Mouse (Mus musculus): ENCODE measurements around the gene Edar.

The Edar gene

GRCm38 (mm10) chr10:58601431-58601901, 74.0 kb downstream of the Edar start:
- no peak for DNase-seq (ENCODE audit: low spot score)

- DNase-seq (ENCODE audit: low spot score): no peak
Measured at GRCm38 (mm10) chr10:58600983-58601382, 74.5 kb downstream of the Edar start.

- DNase-seq (ENCODE audit: low spot score): no peak
Measured at GRCm38 (mm10) chr10:58600151-58600550, 75.3 kb downstream of the Edar start.

- DNase-seq (ENCODE audit: low spot score): no peak
Measured at GRCm38 (mm10) chr10:58595821-58596220, 79.6 kb downstream of the Edar start.

GRCm38 (mm10) chr10:58595197-58595596, 80.3 kb downstream of the Edar start:
- DNase-seq (ENCODE audit: low spot score): no peak

- no peak for DNase-seq (ENCODE audit: low spot score)
Measured at GRCm38 (mm10) chr10:58594486-58594885, 81.0 kb downstream of the Edar start.

GRCm38 (mm10) chr10:58585427-58586223, 89.8 kb downstream of the Edar start:
- DNase-seq (ENCODE audit: low spot score): no peak

GRCm38 (mm10) chr10:58560521-58560920, 114.9 kb downstream of the Edar start:
- no peak for DNase-seq (ENCODE audit: low spot score)

- no peak for DNase-seq (ENCODE audit: low spot score)
Measured at GRCm38 (mm10) chr10:58559901-58560300, 115.6 kb downstream of the Edar start.

- DNase-seq (ENCODE audit: low spot score): no peak
Measured at GRCm38 (mm10) chr10:58559098-58559497, 116.4 kb downstream of the Edar start.

- no peak for DNase-seq (ENCODE audit: low spot score)
Measured at GRCm38 (mm10) chr10:58554693-58555387, 120.6 kb downstream of the Edar start.
